Mouse (Mus musculus) MEL (cell line): Measurements from ENCODE around the gene Cldn13. TPM values are rescaled to one million over a fixed set of nuclear protein-coding genes. Genes with fewer than 3 reads are reported as not detected.

Source experiments
- DNase-seq: peaks from one replicate; pipeline ENCODE4 v3.0.0; 2011; ENCODE audit warnings: low read depth, low spot score
- H3K27ac ChIP-seq: 2 replicates; pipeline ENCODE4 v1.5.1; 2012; ENCODE audit warnings: low read depth, mild to moderate bottlenecking, control low read depth, low read length, moderate library complexity; ENCODE audit not compliant: control insufficient read depth
- H3K27me3 ChIP-seq, 2 experiments: fragments of 150-350 bp in 1 of 2; sonication (generic) in 1 of 2; 2 replicates each; pipeline ENCODE4 v1.6.1; 2012; ENCODE audit warnings: low read length in 2 of 2, mild to moderate bottlenecking in 2 of 2, improper control_type of control experiment in 1 of 2, moderate library complexity in 1 of 2; ENCODE audit not compliant: insufficient read depth in 2 of 2, control insufficient read depth in 1 of 2
- H3K36me3 ChIP-seq, 2 experiments: 2 replicates each; pipeline ENCODE4 v1.6.1; 2012 to 2014; ENCODE audit warnings: low read length in 2 of 2, improper control_type of control experiment in 1 of 2, inconsistent platforms in 1 of 2, mild to moderate bottlenecking in 1 of 2; ENCODE audit not compliant: insufficient read depth in 2 of 2, control insufficient read depth in 1 of 2
- H3K4me1 ChIP-seq, 2 experiments: fragments of 150-350 bp in 1 of 2; sonication (generic) in 1 of 2; 2 replicates each; pipeline ENCODE4 v1.6.1; 2012; ENCODE audit warnings: low read length in 2 of 2, improper control_type of control experiment in 1 of 2, mild to moderate bottlenecking in 1 of 2; ENCODE audit not compliant: insufficient read depth in 2 of 2, control insufficient read depth in 1 of 2
- H3K4me3 ChIP-seq, 2 experiments: fragments of 150-350 bp in 1 of 2; sonication (generic) in 1 of 2; 2 replicates each; pipeline ENCODE4 v1.5.1; 2012; ENCODE audit warnings: low read depth in 2 of 2, low read length in 2 of 2, mild to moderate bottlenecking in 2 of 2, moderate library complexity in 2 of 2, control low read depth in 1 of 2, improper control_type of control experiment in 1 of 2; ENCODE audit not compliant: control insufficient read depth in 1 of 2, insufficient read depth in 1 of 2
- H3K79me2 ChIP-seq: 2 replicates; pipeline ENCODE4 v1.6.1; 2012; ENCODE audit warnings: mild to moderate bottlenecking, low read length, moderate library complexity; ENCODE audit not compliant: control insufficient read depth, poor library complexity, insufficient read depth
- H3K9ac ChIP-seq: 2 replicates; pipeline ENCODE4 v1.6.1; 2012; ENCODE audit warnings: low read depth, mild to moderate bottlenecking, control low read depth, low read length, moderate library complexity; ENCODE audit not compliant: control insufficient read depth, poor library complexity, severe bottlenecking
- H3K9me3 ChIP-seq: fragments of 150-350 bp; sonication (generic); replicated peaks from 2 replicates; pipeline ENCODE4 v1.6.1; 2012; ENCODE audit warnings: mild to moderate bottlenecking, low read length, improper control_type of control experiment, moderate library complexity; ENCODE audit not compliant: insufficient read depth
- BHLHE40 ChIP-seq: IDR thresholded peaks from 2 replicates; pipeline ENCODE4 v1.6.1; 2012; ENCODE audit warnings: low read depth, mild to moderate bottlenecking, inconsistent platforms, low read length, improper control_type of control experiment, borderline replicate concordance
- CHD1 ChIP-seq: IDR thresholded peaks from 2 replicates; pipeline ENCODE4 v1.6.1; 2012; ENCODE audit warnings: low read depth, mild to moderate bottlenecking, inconsistent platforms, low read length, improper control_type of control experiment
- CHD2 ChIP-seq: IDR thresholded peaks from 2 replicates; pipeline ENCODE4 v1.6.1; 2011; ENCODE audit warnings: low read length, improper control_type of control experiment
- E2F4 ChIP-seq: IDR thresholded peaks from 2 replicates; pipeline ENCODE4 v1.6.1; 2011; ENCODE audit warnings: low read depth, low read length, improper control_type of control experiment, borderline replicate concordance
- EP300 ChIP-seq, 2 experiments: IDR thresholded peaks; 2 replicates each; pipeline ENCODE4 v1.6.1; 2011; ENCODE audit warnings: improper control_type of control experiment in 2 of 2, low read length in 2 of 2, low read depth in 1 of 2, mild to moderate bottlenecking in 1 of 2
- GABPA ChIP-seq: IDR thresholded peaks from 2 replicates; pipeline ENCODE4 v1.6.1; 2012; ENCODE audit warnings: low read depth, mild to moderate bottlenecking, inconsistent platforms, low read length, improper control_type of control experiment, moderate library complexity
- GATA1 ChIP-seq: IDR thresholded peaks from 2 replicates; pipeline ENCODE4 v1.6.1; 2011; ENCODE audit warnings: low read depth, low read length, improper control_type of control experiment
- JUND ChIP-seq: IDR thresholded peaks from 2 replicates; pipeline ENCODE4 v1.6.1; 2011; ENCODE audit warnings: low read depth, mild to moderate bottlenecking, improper control_type of control experiment, low read length
- KAT2A ChIP-seq: conservative IDR thresholded peaks from 2 replicates; pipeline ENCODE4 v1.6.1; 2012; ENCODE audit warnings: low read depth, low read length, improper control_type of control experiment, inconsistent platforms
- MAFK ChIP-seq: IDR thresholded peaks from 2 replicates; pipeline ENCODE4 v1.6.1; 2011; ENCODE audit warnings: low read depth, mild to moderate bottlenecking, low read length, improper control_type of control experiment, borderline replicate concordance
- MAX ChIP-seq: IDR thresholded peaks from 2 replicates; pipeline ENCODE4 v1.6.1; 2011; ENCODE audit warnings: low read length, improper control_type of control experiment
- MAZ ChIP-seq: IDR thresholded peaks from 2 replicates; pipeline ENCODE4 v1.6.1; 2012; ENCODE audit warnings: low read depth, mild to moderate bottlenecking, inconsistent platforms, low read length, improper control_type of control experiment
- MEF2A ChIP-seq: IDR thresholded peaks from 2 replicates; pipeline ENCODE4 v1.6.1; 2014; ENCODE audit warnings: low read depth, mild to moderate bottlenecking, inconsistent platforms, low read length, improper control_type of control experiment; ENCODE audit not compliant: poor library complexity, insufficient replicate concordance, severe bottlenecking; ENCODE audit errors: extremely low read depth
- MYB ChIP-seq: IDR thresholded peaks from 2 replicates; pipeline ENCODE4 v1.6.1; 2011; ENCODE audit warnings: mild to moderate bottlenecking, low read depth, low read length, improper control_type of control experiment
- MYC ChIP-seq: IDR thresholded peaks from 2 replicates; pipeline ENCODE4 v1.6.1; 2011; ENCODE audit warnings: low read depth, mild to moderate bottlenecking, low read length, improper control_type of control experiment, moderate library complexity
- NRF1 ChIP-seq: IDR thresholded peaks from 2 replicates; pipeline ENCODE4 v1.6.1; 2014; ENCODE audit warnings: low read depth, mild to moderate bottlenecking, inconsistent platforms, low read length, improper control_type of control experiment, moderate library complexity; ENCODE audit not compliant: poor library complexity, insufficient read depth, severe bottlenecking
- POLR2AphosphoS5 ChIP-seq: IDR thresholded peaks from 2 replicates; pipeline ENCODE4 v1.6.1; 2012; ENCODE audit warnings: low read depth, borderline replicate concordance, mild to moderate bottlenecking, inconsistent platforms, low read length, moderate library complexity, mixed read lengths
- RCOR1 ChIP-seq: IDR thresholded peaks from 2 replicates; pipeline ENCODE4 v1.6.1; 2012; ENCODE audit warnings: low read depth, mild to moderate bottlenecking, inconsistent platforms, low read length, improper control_type of control experiment
- SMC3 ChIP-seq: IDR thresholded peaks from 2 replicates; pipeline ENCODE4 v1.6.1; 2011; ENCODE audit warnings: low read depth, low read length, improper control_type of control experiment
- TAL1 ChIP-seq: IDR thresholded peaks from 2 replicates; pipeline ENCODE4 v1.6.1; 2012; ENCODE audit warnings: mild to moderate bottlenecking, inconsistent platforms, low read length, moderate library complexity, mixed read lengths
- TBP ChIP-seq: IDR thresholded peaks from 2 replicates; pipeline ENCODE4 v1.8.0; 2011; ENCODE audit warnings: low read depth, low read length, improper control_type of control experiment
- USF1 ChIP-seq: IDR thresholded peaks from 2 replicates; pipeline ENCODE4 v1.6.1; 2014; ENCODE audit warnings: low read depth, mild to moderate bottlenecking, inconsistent platforms, low read length, improper control_type of control experiment, moderate library complexity
- ZMIZ1 ChIP-seq: IDR thresholded peaks from 2 replicates; pipeline ENCODE4 v1.6.1; 2012; ENCODE audit warnings: low read depth, mild to moderate bottlenecking, inconsistent platforms, low read length, improper control_type of control experiment, moderate library complexity
- polyA plus RNA-seq, 2 experiments: library from polyadenylated mRNA; stranded (reverse) in 1 of 2; unstranded in 1 of 2; fragments of >175 nt in 1 of 2; fragments of >200 nt in 1 of 2; gene quantifications; 2 replicates each; pipeline versions ENCODE4 v1.2.1 to v1.2.4; 2012; ENCODE audit warnings: low replicate concordance in 2 of 2, low read depth in 1 of 2; ENCODE audit not compliant: insufficient read length in 2 of 2, insufficient read depth in 1 of 2, missing spikeins in 1 of 2
- total RNA-seq: library from RNA; depleted of rRNA; stranded (reverse); fragments of 300-350 nt; gene quantifications from 2 replicates; pipeline ENCODE4 v1.2.3, GENCODE M21; 2012

Gene Cldn13
- total and polyA plus RNA-seq, 3 experiments = 5.7 to 13.1 TPM; not detected in 1

GRCm38 (mm10) chr5:134939069-134939468, 23.7 kb upstream of the Cldn13 start:
- Histone ChIP-seq H3K4me3 (no peak overlapping the region), H3K9ac (no peak overlapping the region), H3K9me3 (no peaks in the 10 kb centered on the region), H3K27ac (no peak overlapping the region), H3K79me2 (no peaks in the 10 kb centered on the region), H3K36me3 (no peaks in the 10 kb centered on the region), H3K27me3 (no peaks in the 10 kb centered on the region), H3K4me1 (peaks cover 0 to 2% of the 10 kb centered on the region in 2 experiments; a peak in 1 of 4 replicates)
- no peak for TF ChIP-seq TBP
- no peak for TF ChIP-seq EP300 (IDR thresholded peaks at IDR 0.05; ENCODE audit: low read depth in 1 of 2, low read length in 2 of 2)
- no peak for TF ChIP-seq POLR2AphosphoS5
- TF ChIP-seq SMC3 = no peak
- no peak for TF ChIP-seq JUND
- no peak for TF ChIP-seq MAZ
- no peak for TF ChIP-seq MAFK
- TF ChIP-seq MYB = no peak
- TF ChIP-seq ZMIZ1 = no peak
- TF ChIP-seq CHD2 = no peak
- TF ChIP-seq GATA1 = no peak
- no peak for TF ChIP-seq GABPA
- DNase-seq = no peak

GRCm38 (mm10) chr5:134936626-134937185, 21.4 kb upstream of the Cldn13 start:
- peaks cover 0 to 2% of the 10 kb centered on the region in 2 experiments; a peak in 1 of 4 replicates for H3K4me1 ChIP-seq
- H3K36me3 ChIP-seq = no peaks in the 10 kb centered on the region
- TF ChIP-seq EP300 (IDR thresholded peaks at IDR 0.05; ENCODE audit: low read depth in 1 of 2, low read length in 2 of 2) = 0 out of 4 replicates have a peak, but pooled peaks of 1 of the 2 experiments have one; percentile 9
- TF ChIP-seq USF1 = no peak
- no peak for TF ChIP-seq MYC
- no peak overlapping the region for H3K9ac ChIP-seq
- no peaks in the 10 kb centered on the region for H3K9me3 ChIP-seq
- H3K27ac ChIP-seq = no peak overlapping the region
- no peaks in the 10 kb centered on the region for H3K27me3 ChIP-seq
- DNase-seq = peak; percentile 32
- no peaks in the 10 kb centered on the region for H3K79me2 ChIP-seq
- H3K4me3 ChIP-seq = no peak overlapping the region

GRCm38 (mm10) chr5:134936051-134936450, 20.7 kb upstream of the Cldn13 start:
- Histone ChIP-seq H3K27ac (no peak overlapping the region), H3K4me1 (peaks cover 0 to 2% of the 10 kb centered on the region in 2 experiments; a peak in 1 of 4 replicates), H3K36me3 (no peaks in the 10 kb centered on the region), H3K4me3 (no peak overlapping the region), H3K27me3 (no peaks in the 10 kb centered on the region), H3K9ac (no peak overlapping the region), H3K9me3 (no peaks in the 10 kb centered on the region), H3K79me2 (no peaks in the 10 kb centered on the region)
- peak; percentile 17 for DNase-seq
- TF ChIP-seq MAX (no peak), MYC (no peak), KAT2A (no peak), POLR2AphosphoS5 (no peak), E2F4 (no peak), MAZ (no peak), TAL1 (no peak), BHLHE40 (no peak), NRF1 (no peak), CHD1 (no peak), RCOR1 (no peak), ZMIZ1 (no peak), MEF2A (no peak)
